Mouse (Mus musculus) neural tube, embryonic 14.5 days (tissue): ENCODE data around the gene Spry1. TPM values are rescaled to one million over a fixed set of nuclear protein-coding genes. Genes with fewer than 3 reads are reported as not detected.
"Not testable (repeated sequence)": the region's sequence is repeated elsewhere in the genome, so short reads cannot be mapped to it uniquely, and the experiment has no call there.

Source experiments
- ATAC-seq: fragments of 200-750 bp; cut with Nextera tagmentation; 2 replicates; pipeline ENCODE4 v1.8.0; 2017; ENCODE audit warnings: low read depth, mild to moderate bottlenecking, moderate TSS enrichment, moderate library complexity
- H3K27ac ChIP-seq: fragments of 300-500 bp; sonication (generic); 2 replicates; pipeline ENCODE4 v1.5.1; 2014; ENCODE audit warnings: low read depth, mild to moderate bottlenecking, control low read depth, low read length, moderate library complexity, mixed read lengths
- H3K27me3 ChIP-seq: fragments of 300-500 bp; sonication (generic); 2 replicates; pipeline ENCODE4 v1.6.1; 2014; ENCODE audit warnings: low read length; ENCODE audit not compliant: control insufficient read depth, insufficient read depth
- H3K36me3 ChIP-seq: fragments of 300-500 bp; sonication (generic); 2 replicates; pipeline ENCODE4 v1.6.1; 2014; ENCODE audit warnings: low read length, mixed read lengths; ENCODE audit not compliant: control insufficient read depth, insufficient read depth
- H3K4me1 ChIP-seq: fragments of 300-500 bp; sonication (generic); 2 replicates; pipeline ENCODE4 v1.6.1; 2014; ENCODE audit warnings: low read length; ENCODE audit not compliant: control insufficient read depth, insufficient read depth
- H3K4me2 ChIP-seq: fragments of 300-500 bp; sonication (generic); 2 replicates; pipeline ENCODE4 v1.6.1; 2014; ENCODE audit warnings: mild to moderate bottlenecking, low read depth, low read length, control low read depth
- H3K4me3 ChIP-seq: fragments of 300-500 bp; sonication (generic); 2 replicates; pipeline ENCODE4 v1.5.1; 2014; ENCODE audit warnings: low read depth, low read length, control low read depth, mixed read lengths
- H3K9ac ChIP-seq: fragments of 300-500 bp; sonication (generic); replicated peaks from 2 replicates; pipeline ENCODE4 v1.6.1; 2014; ENCODE audit warnings: low read depth, mild to moderate bottlenecking, control low read depth, low read length, mixed read lengths
- H3K9me3 ChIP-seq: fragments of 300-500 bp; sonication (generic); 2 replicates; pipeline ENCODE4 v1.6.1; 2016; ENCODE audit warnings: low read length; ENCODE audit not compliant: control insufficient read depth
- WGBS: fragments of 180-500 bp; shearing (Covaris S2); extraction: QIAGEN DNeasy Blood & Tissue Kit; methylation state at CpG from one replicate; pipeline ENCODE4 v1.1.7; 2014; 5-methylcytosine and 5-hydroxymethylcytosine counted together
- polyA plus RNA-seq: library from polyadenylated mRNA; unstranded; fragments of >200 nt; fragmentation: Nextera tagmentation; extraction: Ambion mirVana; gene quantifications from 2 replicates; pipeline ENCODE4 v1.2.1, GENCODE M21; 2014

Gene Spry1
- 5.0 and 5.1 TPM in 2 replicates for polyA plus RNA-seq

GRCm38 (mm10) chr3:37639690-37640089, at the start of gene Spry1:
Gene Spry1 (plus strand): TSS chr3:37639947.
- WGBS, result under 1% methylated on average over 38 of the region's 38 CpGs
- peak; percentile 94 for ATAC-seq
- H3K4me3 ChIP-seq, result peak within 1 kb of the TSS; percentile 85
- H3K27ac ChIP-seq, result peak within 1 kb of the TSS; percentile 87
- peaks cover 18% of the 10 kb centered on the region for H3K4me1 ChIP-seq
- H3K9me3 ChIP-seq, result no peaks in the 10 kb centered on the region
- peak within 1 kb of the TSS; percentile 85 for H3K4me2 ChIP-seq
- peaks cover 11% of the 10 kb centered on the region for H3K36me3 ChIP-seq
- peak within 1 kb of the TSS; percentile 78 for H3K9ac ChIP-seq
- peaks cover 12% of the 10 kb centered on the region for H3K27me3 ChIP-seq

GRCm38 (mm10) chr3:37595721-37596120, 44.0 kb upstream of the Spry1 start:
- Histone ChIP-seq H3K27ac (no peak overlapping the region), H3K4me1 (no peaks in the 10 kb centered on the region), H3K4me3 (no peak overlapping the region), H3K36me3 (no peaks in the 10 kb centered on the region), H3K27me3 (no peaks in the 10 kb centered on the region), H3K4me2 (no peak overlapping the region), H3K9ac (no peak overlapping the region), H3K9me3 (no peaks in the 10 kb centered on the region)
- 48% methylated on average over 10 of the region's 10 CpGs for WGBS
- ATAC-seq, result no peak

- Histone ChIP-seq H3K27me3 (no peaks in the 10 kb centered on the region), H3K9ac (no peak overlapping the region), H3K4me2 (no peak overlapping the region), H3K4me3 (no peak overlapping the region), H3K27ac (no peak overlapping the region), H3K36me3 (no peaks in the 10 kb centered on the region), H3K9me3 (no peaks in the 10 kb centered on the region), H3K4me1 (no peaks in the 10 kb centered on the region)
- no peak for ATAC-seq
- WGBS, result 60% methylated on average over 6 of the region's 6 CpGs
Measured at GRCm38 (mm10) chr3:37596519-37596918, 43.2 kb upstream of the Spry1 start.

- no peak for ATAC-seq
- no peak overlapping the region for H3K4me2 ChIP-seq
Measured at GRCm38 (mm10) chr3:37597200-37597599, 42.5 kb upstream of the Spry1 start.

GRCm38 (mm10) chr3:37599641-37600040, 40.1 kb upstream of the Spry1 start:
- H3K4me2 ChIP-seq, H3K4me1 ChIP-seq, H3K9me3 ChIP-seq, H3K4me3 ChIP-seq, H3K36me3 ChIP-seq, ATAC-seq, H3K27me3 ChIP-seq, H3K9ac ChIP-seq, H3K27ac ChIP-seq: not testable (repeated sequence)
- WGBS, result 96% methylated on average over 14 of the region's 14 CpGs

More at GRCm38 (mm10) chr3:37597200-37597599, 42.5 kb upstream of the Spry1 start:
- Histone ChIP-seq H3K27me3 (no peaks in the 10 kb centered on the region), H3K4me3 (no peak overlapping the region), H3K9ac (no peak overlapping the region), H3K36me3 (no peaks in the 10 kb centered on the region), H3K27ac (no peak overlapping the region), H3K4me1 (no peaks in the 10 kb centered on the region), H3K9me3 (no peaks in the 10 kb centered on the region)
- WGBS, result 88% methylated on average over 5 of the region's 5 CpGs

- Histone ChIP-seq H3K9me3 (no peaks in the 10 kb centered on the region), H3K36me3 (no peaks in the 10 kb centered on the region), H3K9ac (no peak overlapping the region), H3K27me3 (no peaks in the 10 kb centered on the region), H3K4me3 (no peak overlapping the region), H3K4me1 (no peaks in the 10 kb centered on the region), H3K27ac (no peak overlapping the region), H3K4me2 (no peak overlapping the region)
- ATAC-seq, result no peak
- WGBS, result 88% methylated on average over 9 of the region's 9 CpGs
Measured at GRCm38 (mm10) chr3:37602356-37602755, 37.4 kb upstream of the Spry1 start.

- no peak for ATAC-seq
- Histone ChIP-seq H3K27ac (no peak overlapping the region), H3K4me1 (no peaks in the 10 kb centered on the region), H3K9me3 (no peaks in the 10 kb centered on the region), H3K27me3 (no peaks in the 10 kb centered on the region), H3K9ac (no peak overlapping the region), H3K36me3 (no peaks in the 10 kb centered on the region), H3K4me2 (no peak overlapping the region), H3K4me3 (no peak overlapping the region)
- 87% methylated on average over 7 of the region's 7 CpGs for WGBS
Measured at GRCm38 (mm10) chr3:37602890-37603289, 36.9 kb upstream of the Spry1 start.

GRCm38 (mm10) chr3:37603541-37603940, 36.2 kb upstream of the Spry1 start:
- WGBS, result 79% methylated on average over 3 of the region's 3 CpGs
- no peaks in the 10 kb centered on the region for H3K36me3 ChIP-seq
- no peak overlapping the region for H3K4me3 ChIP-seq
- no peak overlapping the region for H3K4me2 ChIP-seq
- no peak overlapping the region for H3K27ac ChIP-seq
- no peaks in the 10 kb centered on the region for H3K9me3 ChIP-seq
- no peaks in the 10 kb centered on the region for H3K4me1 ChIP-seq
- no peaks in the 10 kb centered on the region for H3K27me3 ChIP-seq
- ATAC-seq, result no peak
- no peak overlapping the region for H3K9ac ChIP-seq

- Histone ChIP-seq H3K27ac (no peak overlapping the region), H3K4me2 (no peak overlapping the region), H3K9me3 (no peaks in the 10 kb centered on the region), H3K4me1 (no peaks in the 10 kb centered on the region), H3K36me3 (no peaks in the 10 kb centered on the region), H3K27me3 (no peaks in the 10 kb centered on the region), H3K4me3 (no peak overlapping the region), H3K9ac (no peak overlapping the region)
- no peak; the same call in 1 of the 2 replicates for ATAC-seq
- WGBS, result 66% methylated on average over 13 of the region's 13 CpGs
Measured at GRCm38 (mm10) chr3:37604976-37605875, 34.5 kb upstream of the Spry1 start.
